Mouse (Mus musculus) neutrophil, adult 5-6 weeks (primary cell): ENCODE measurements around the gene Olfr588-ps1. TPM values are rescaled to one million over a fixed set of nuclear protein-coding genes. Genes with fewer than 3 reads are reported as not detected.
"Not testable (repeated sequence)": the region's sequence is repeated elsewhere in the genome, so short reads cannot be mapped to it uniquely, and the experiment has no call there.

Experiments used
- ATAC-seq: fragments of 151-379, 151-347 bp; 2 replicates; pipeline ENCODE4 v1.8.0; 2017; ENCODE audit warnings: mild to moderate bottlenecking, moderate TSS enrichment; ENCODE audit not compliant: insufficient number of reproducible peaks, poor library complexity, low FRiP score, severe bottlenecking; ENCODE audit errors: extremely low read depth
- total RNA-seq: library from RNA; stranded (forward); fragments of 200-1000 nt; gene quantifications from 2 replicates; pipeline ENCODE4 v1.2.3, GENCODE M21; 2017

Olfr588-ps1 gene
- total RNA-seq: not detected in 2 replicates

DNA sequence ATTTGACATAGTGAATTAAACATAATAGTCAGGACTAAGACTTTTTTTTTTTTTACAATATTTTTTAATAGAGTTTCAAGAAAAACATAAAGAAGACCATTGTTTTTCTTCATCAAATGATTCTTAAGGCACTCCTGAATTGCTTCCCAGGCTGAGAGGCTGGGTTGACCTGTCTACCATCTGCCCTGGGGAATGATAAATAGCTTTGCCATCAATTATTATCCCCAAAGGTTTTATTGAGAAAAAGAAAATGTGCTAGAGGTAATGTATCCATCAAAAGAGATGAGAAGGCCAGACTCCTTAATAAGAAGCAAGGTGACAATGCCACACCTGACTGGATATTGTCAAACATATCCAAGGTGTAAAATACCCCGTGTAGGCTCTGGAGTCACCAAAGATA lies at the start of gene Olfr588-ps1:
Gene Olfr588-ps1 (plus strand): TSS at position 301 of the 400 bp plus-strand sequence.
- no peak for ATAC-seq

DNA sequence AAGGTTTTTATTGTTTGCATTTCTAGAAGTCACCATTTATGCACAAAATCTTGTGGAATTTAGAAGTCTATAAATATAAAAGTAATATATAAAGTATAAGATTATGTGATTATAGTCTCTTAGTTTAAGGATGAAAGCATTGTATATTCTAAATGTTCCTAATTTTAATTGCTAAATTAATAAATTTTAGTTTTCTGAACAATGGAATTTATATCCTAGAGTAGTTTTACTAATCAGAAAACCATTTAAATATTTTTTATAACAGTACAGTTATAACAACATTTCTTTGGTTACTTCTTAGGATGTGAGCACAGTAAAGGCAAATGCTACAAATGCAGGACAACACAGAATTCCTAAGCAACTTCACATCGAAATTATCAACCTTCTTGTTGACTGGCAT lies 43.3 kb upstream of the Olfr588-ps1 start, which contains the start of gene Olfr585:
Gene Olfr585 (plus strand): TSS at position 301 of the 400 bp plus-strand sequence.
- no peak for ATAC-seq

DNA sequence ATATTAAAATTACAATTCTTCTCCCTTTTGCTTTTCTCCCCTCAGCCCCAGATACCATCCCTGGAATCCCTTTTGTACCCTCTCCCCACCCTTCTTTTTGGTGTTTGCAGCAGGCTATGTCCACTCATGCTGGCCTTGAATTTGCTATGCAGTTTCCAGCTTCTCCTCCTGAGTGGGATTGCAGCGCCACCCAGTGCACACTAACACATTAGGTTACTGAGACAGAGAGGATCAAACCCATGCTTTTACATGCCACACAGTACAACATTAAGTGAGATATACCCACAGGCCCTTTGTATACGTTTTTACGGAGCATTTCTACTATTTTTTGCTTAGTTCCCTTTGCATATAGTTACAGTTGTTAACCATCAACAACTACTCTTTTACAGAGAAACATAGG lies 21.3 kb upstream of the Olfr588-ps1 start:
- ATAC-seq: no peak

DNA sequence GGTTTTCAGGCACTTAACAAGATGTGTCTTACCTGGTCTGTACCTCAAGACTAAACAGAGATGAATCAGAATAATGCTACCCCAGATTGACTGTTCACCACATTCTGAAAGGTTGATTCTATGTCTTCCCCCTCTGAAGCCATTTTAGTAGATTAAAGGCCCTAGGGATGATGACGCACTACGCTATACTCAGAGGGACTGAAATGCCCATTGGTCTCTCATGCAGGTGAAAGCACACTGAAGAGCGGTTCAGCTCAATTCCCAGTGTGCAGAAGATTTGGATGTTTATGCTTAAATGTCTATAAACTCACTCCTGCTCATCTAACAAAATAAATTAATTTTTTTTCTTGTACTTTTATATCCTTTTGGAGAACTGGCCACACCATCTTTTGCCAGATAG lies 15.1 kb upstream of the Olfr588-ps1 start, which contains the start of gene Olfr586:
Gene Olfr586 (minus strand): TSS at position 101 of the 400 bp plus-strand sequence.
- ATAC-seq: no peak

DNA sequence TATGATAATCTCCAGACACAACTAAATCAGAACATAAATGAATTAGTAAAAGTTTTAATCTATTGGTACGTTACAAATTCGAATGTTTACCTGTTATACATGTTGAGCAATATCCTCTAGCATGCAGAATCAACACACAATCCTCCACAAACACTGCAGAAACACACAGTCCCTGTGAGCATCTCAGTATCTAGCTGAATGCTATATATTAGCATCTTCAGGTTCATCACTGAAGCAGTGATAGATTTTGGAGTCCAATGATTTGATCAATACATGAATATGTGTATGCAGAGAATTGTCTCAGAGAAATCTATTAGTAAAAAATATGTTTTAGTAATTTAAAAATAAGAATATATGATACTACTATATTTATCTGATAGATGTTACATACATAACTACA lies 15.6 kb downstream of the Olfr588-ps1 start, which contains the start of gene Olfr589:
Gene Olfr589 (minus strand): TSS at position 101 of the 400 bp plus-strand sequence.
- ATAC-seq: no peak

DNA sequence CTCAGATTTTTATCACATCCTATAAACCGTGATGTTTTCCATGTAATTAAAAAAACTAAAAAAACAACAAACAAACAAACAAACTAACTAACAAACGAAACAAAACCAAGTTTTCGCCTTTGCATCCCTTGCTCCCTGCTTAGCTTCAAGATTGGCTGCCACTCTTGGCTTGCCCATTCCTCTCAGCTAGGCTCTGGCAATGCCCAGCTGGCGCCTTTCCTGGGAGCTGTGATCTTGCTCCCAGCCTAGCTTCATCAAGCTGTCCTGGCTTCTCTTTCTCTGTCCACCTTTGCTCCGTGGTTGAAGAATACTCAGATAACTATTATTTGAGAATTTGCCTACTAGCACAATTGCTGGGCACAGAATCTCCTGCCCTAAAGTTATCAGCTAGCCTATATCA lies 29.0 kb downstream of the Olfr588-ps1 start:
- no peak for ATAC-seq

DNA sequence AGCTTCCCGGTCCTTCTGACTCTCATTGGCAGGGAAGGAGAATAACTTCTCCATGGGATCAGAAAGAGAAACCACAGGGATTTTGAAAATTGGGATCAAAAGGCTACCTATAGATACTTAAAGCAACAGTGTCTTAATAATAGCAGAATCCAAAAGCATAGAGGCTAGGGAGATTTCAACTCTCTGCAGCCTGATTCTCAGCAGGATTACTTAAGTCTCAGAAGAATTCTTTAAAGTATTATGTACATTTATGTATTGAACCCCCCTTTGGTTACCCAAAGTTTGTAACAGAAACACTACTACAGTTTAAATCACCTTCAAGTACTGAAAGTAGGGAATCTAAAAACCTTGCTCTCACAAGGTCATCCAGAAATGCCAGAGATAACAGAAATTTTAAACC lies 37.6 kb downstream of the Olfr588-ps1 start, which contains the start of gene Olfr591:
Gene Olfr591 (minus strand): TSS at position 101 of the 400 bp plus-strand sequence.
- ATAC-seq: no peak

DNA sequence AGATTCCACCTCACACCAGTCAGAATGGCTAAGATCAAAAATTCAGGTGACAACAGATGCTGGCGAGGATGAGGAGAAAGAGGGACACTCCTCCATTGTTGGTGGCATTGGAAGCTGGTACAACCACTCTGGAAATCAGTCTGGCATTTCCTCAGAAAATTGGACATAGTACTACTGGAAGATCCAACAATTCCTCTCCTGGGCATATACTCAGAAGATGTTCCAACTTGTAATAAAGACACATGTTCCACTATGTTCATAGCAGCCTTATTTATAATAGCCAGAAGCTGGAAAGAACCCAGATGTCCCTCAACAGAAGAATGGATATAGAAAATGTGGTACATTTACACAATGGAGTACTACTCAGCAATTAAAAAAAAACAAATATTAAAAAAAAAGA lies 43.8 kb downstream of the Olfr588-ps1 start, which contains the start of gene Olfr592:
Gene Olfr592 (plus strand): TSS at position 301 of the 400 bp plus-strand sequence.
- not testable (repeated sequence) for ATAC-seq

Other genes with a start within 250 kb of the Olfr588-ps1 start
- not detected in 2 replicates for gene Olfr569, start 250.0 kb upstream of the Olfr588-ps1 start, total RNA-seq
- gene Olfr570, start 246.3 kb upstream of the Olfr588-ps1 start, total RNA-seq: not detected in 2 replicates
- not detected in 2 replicates for gene Olfr571, start 223.3 kb upstream of the Olfr588-ps1 start, total RNA-seq
- not detected in 2 replicates for gene Olfr572, start 216.5 kb upstream of the Olfr588-ps1 start, total RNA-seq
- gene Olfr573-ps1, start 198.3 kb upstream of the Olfr588-ps1 start, total RNA-seq: not detected in 2 replicates
- gene Olfr574, start 192.4 kb upstream of the Olfr588-ps1 start, total RNA-seq: not detected in 2 replicates
- gene Olfr575, start 182.1 kb upstream of the Olfr588-ps1 start, total RNA-seq: not detected in 2 replicates
- not detected in 2 replicates for gene Olfr576, start 178.2 kb upstream of the Olfr588-ps1 start, total RNA-seq
- gene Olfr577, start 164.9 kb upstream of the Olfr588-ps1 start, total RNA-seq: not detected in 2 replicates
- not detected in 2 replicates for gene Olfr578, start 151.6 kb upstream of the Olfr588-ps1 start, total RNA-seq
- not detected in 2 replicates for gene Olfr582, start 102.9 kb upstream of the Olfr588-ps1 start, total RNA-seq
- not detected in 2 replicates for gene Olfr583, start 89.6 kb upstream of the Olfr588-ps1 start, total RNA-seq
- not detected in 2 replicates for gene Olfr584, start 59.0 kb upstream of the Olfr588-ps1 start, total RNA-seq
- gene Olfr585, start 43.2 kb upstream of the Olfr588-ps1 start, total RNA-seq: not detected in 2 replicates
- gene Olfr586, start 15.2 kb upstream of the Olfr588-ps1 start, total RNA-seq: not detected in 2 replicates
- gene Olfr589, start 15.5 kb downstream of the Olfr588-ps1 start, total RNA-seq: not detected in 2 replicates
- not detected in 2 replicates for gene Olfr591, start 37.5 kb downstream of the Olfr588-ps1 start, total RNA-seq
- gene Olfr592, start 43.9 kb downstream of the Olfr588-ps1 start, total RNA-seq: not detected in 2 replicates
- gene Olfr593, start 71.0 kb downstream of the Olfr588-ps1 start, total RNA-seq: not detected in 2 replicates
- not detected in 2 replicates for gene Olfr594, start 76.1 kb downstream of the Olfr588-ps1 start, total RNA-seq
- gene Usp17ld, start 111.6 kb downstream of the Olfr588-ps1 start, total RNA-seq: not detected in 2 replicates
- not detected in 2 replicates for gene Olfr596, start 164.8 kb downstream of the Olfr588-ps1 start, total RNA-seq
- gene Olfr597, start 175.4 kb downstream of the Olfr588-ps1 start, total RNA-seq: not detected in 2 replicates
- not detected in 2 replicates for gene Olfr598, start 182.7 kb downstream of the Olfr588-ps1 start, total RNA-seq
- gene Olfr599, start 195.0 kb downstream of the Olfr588-ps1 start, total RNA-seq: not detected in 2 replicates
- 0.23 TPM in 1 of 2 replicates, not detected in the other for gene Olfr600, start 208.8 kb downstream of the Olfr588-ps1 start, total RNA-seq
- gene Olfr601, start 221.8 kb downstream of the Olfr588-ps1 start, total RNA-seq: not detected in 2 replicates
- gene Olfr603, start 245.3 kb downstream of the Olfr588-ps1 start, total RNA-seq: not detected in 2 replicates